Mouse (Mus musculus) cerebellum, adult 2 months (tissue): ENCODE measurements at regions not wholly inside any gene's neighbourhood (a gene's known extent, or its start where the extent isn't known, plus 50 kb on each side); places are given as distances from the start of the nearest gene placed in this dataset.

Experiments used
- DNase-seq, 2 experiments: peaks; one replicate each; pipeline ENCODE4 v3.0.0; 2021
- H3K27ac ChIP-seq: fragments of 200-500 bp; 2 replicates; pipeline ENCODE4 v1.5.1; 2012; ENCODE audit warnings: low read length, control low read depth, inconsistent platforms; ENCODE audit not compliant: insufficient read depth
- H3K27me3 ChIP-seq: fragments of 200-500 bp; 2 replicates; pipeline ENCODE4 v1.6.1; 2012; ENCODE audit warnings: inconsistent platforms, mild to moderate bottlenecking, low read length, moderate library complexity; ENCODE audit not compliant: control insufficient read depth, insufficient read depth
- H3K4me1 ChIP-seq: fragments of 200-500 bp; 2 replicates; pipeline ENCODE4 v1.6.1; 2011; ENCODE audit warnings: low read length; ENCODE audit not compliant: control insufficient read depth, insufficient read depth
- H3K4me3 ChIP-seq: fragments of 200-500 bp; replicated peaks from 2 replicates; pipeline ENCODE3; 2011; ENCODE audit warnings: mild to moderate bottlenecking, low read depth, low read length, control low read depth; ENCODE audit not compliant: insufficient read depth
- CTCF ChIP-seq: fragments of 200-500 bp; IDR thresholded peaks from 2 replicates; pipeline ENCODE4 v1.5.1; 2011; ENCODE audit warnings: low read depth, mild to moderate bottlenecking, control low read depth, low read length, moderate library complexity, borderline replicate concordance; ENCODE audit not compliant: insufficient read depth
- POLR2A ChIP-seq: fragments of 200-500 bp; IDR thresholded peaks from 2 replicates; pipeline ENCODE4 v1.6.1; 2011; ENCODE audit warnings: low read length, control low read depth, borderline replicate concordance; ENCODE audit not compliant: insufficient read depth
- WGBS: fragments of 180-500 bp; shearing (Covaris S2); methylation state at CpG from one replicate; pipeline ENCODE4 v1.1.7; 2018; 5-methylcytosine and 5-hydroxymethylcytosine counted together

DNA sequence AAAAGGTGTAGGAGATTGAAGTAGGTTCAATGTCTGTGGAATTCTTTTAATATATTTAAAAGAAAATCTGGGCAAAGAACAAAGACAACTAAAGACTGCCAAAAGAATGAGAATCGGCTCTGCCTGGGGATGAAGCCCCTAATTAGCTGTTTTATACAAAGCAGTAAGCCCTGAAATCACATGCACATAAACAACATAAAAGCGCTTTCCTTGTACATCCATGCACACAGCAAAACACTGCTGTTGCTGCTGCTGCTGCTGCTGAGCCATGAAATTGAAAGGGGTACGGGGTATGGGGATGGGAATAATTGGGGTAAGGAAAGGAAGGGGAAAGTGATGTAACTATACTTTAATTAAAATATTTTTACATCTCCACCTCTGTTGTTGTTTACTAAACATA is 409.2 kb upstream of the 4931417E11Rik start:
- no peak overlapping the region for H3K4me3 ChIP-seq
- TF ChIP-seq POLR2A, result no peak
- no peak for TF ChIP-seq CTCF
- H3K4me1 ChIP-seq, result no peaks in the 10 kb centered on the region
- no peak overlapping the region for H3K27ac ChIP-seq
- DNase-seq, result no peak
- 78% methylated on average over 3 of the region's 3 CpGs for WGBS
- H3K27me3 ChIP-seq, result no peaks in the 10 kb centered on the region

DNA sequence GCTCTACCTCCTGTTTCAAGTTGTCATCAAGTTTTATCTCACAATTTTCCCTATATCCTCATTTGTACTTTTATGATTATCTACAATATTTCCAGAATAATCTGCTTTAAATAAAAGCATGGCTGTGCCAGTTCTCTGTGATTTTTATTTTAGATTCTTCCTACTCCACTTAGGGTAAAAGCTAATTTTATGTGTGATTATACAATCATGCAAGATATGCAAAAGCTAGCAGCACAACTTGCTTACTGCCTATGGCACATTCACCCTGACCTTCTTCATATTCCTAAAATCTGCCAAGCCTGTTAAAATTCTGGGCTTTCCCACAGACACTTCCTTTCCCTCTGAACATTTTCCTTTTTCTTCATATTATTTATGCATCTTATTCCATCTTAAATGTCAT is 399.2 kb upstream of the 4931417E11Rik start:
- DNase-seq, result no peak
- no peak overlapping the region for H3K4me3 ChIP-seq
- H3K27me3 ChIP-seq, result no peaks in the 10 kb centered on the region
- no peak overlapping the region for H3K27ac ChIP-seq
- no peaks in the 10 kb centered on the region for H3K4me1 ChIP-seq
- TF ChIP-seq POLR2A, result no peak
- TF ChIP-seq CTCF, result no peak
